Mouse (Mus musculus) brain, embryonic 14.5 days (tissue): ENCODE data around the gene Dtx3.

Source experiments
- CTCF ChIP-seq: fragments of 200-500 bp; IDR thresholded peaks from 2 replicates; pipeline ENCODE4 v1.5.1; 2012; ENCODE audit warnings: inconsistent platforms, mild to moderate bottlenecking, moderate library complexity, borderline replicate concordance; ENCODE audit not compliant: insufficient read depth, insufficient read length; ENCODE audit errors: extremely low read depth
- POLR2A ChIP-seq: fragments of 200-500 bp; IDR thresholded peaks from 2 replicates; pipeline ENCODE4 v1.6.1; 2012; ENCODE audit warnings: mild to moderate bottlenecking, inconsistent platforms, borderline replicate concordance; ENCODE audit not compliant: poor library complexity, insufficient read depth, insufficient read length, severe bottlenecking; ENCODE audit errors: extremely low read depth

- TF ChIP-seq CTCF (no peak), POLR2A (no peak)
Measured at GRCm38 (mm10) chr10:127189651-127190381, 5.7 kb downstream of the Dtx3 start, which contains the start of gene Arhgef25.
